Mouse (Mus musculus) brown adipose tissue, adult 24 weeks (tissue): ENCODE measurements at regions not wholly inside any gene's neighbourhood (a gene's known extent, or its start where the extent isn't known, plus 50 kb on each side); places are given as distances from the start of the nearest gene placed in this dataset.

ENCODE experiments used
- H3K27ac ChIP-seq: fragments of 200-500 bp; replicated peaks from 2 replicates; pipeline ENCODE4 v1.5.1; 2012; ENCODE audit warnings: low read depth, mild to moderate bottlenecking, low read length
- H3K4me1 ChIP-seq: fragments of 200-500 bp; 2 replicates; pipeline ENCODE4 v1.6.1; 2012; ENCODE audit warnings: low read length, mixed read lengths; ENCODE audit not compliant: control insufficient read depth, insufficient read depth, insufficient read length
- H3K4me3 ChIP-seq: fragments of 200-500 bp; 2 replicates; pipeline ENCODE4 v1.5.1; 2012; ENCODE audit warnings: low read depth, mild to moderate bottlenecking, low read length, moderate library complexity; ENCODE audit not compliant: insufficient read depth

- H3K4me3 ChIP-seq: no peak overlapping the region
- H3K4me1 ChIP-seq: 0 out of 2 replicates have a peak, but pooled peaks cover under 1% of the 10 kb centered on the region
- no peak overlapping the region for H3K27ac ChIP-seq
Measured at GRCm38 (mm10) chr8:93729124-93729930, 80.4 kb upstream of the Gnao1 start.

- H3K4me3 ChIP-seq: no peak overlapping the region
- H3K4me1 ChIP-seq: peaks cover 13% of the 10 kb centered on the region; the same call in 1 of the 2 replicates
- no peak overlapping the region for H3K27ac ChIP-seq
Measured at GRCm38 (mm10) chr8:93730738-93731700, 78.7 kb upstream of the Gnao1 start.

GRCm38 (mm10) chr8:93734818-93735217 lies 74.9 kb upstream of the Gnao1 start:
- Histone ChIP-seq H3K4me3 (no peak overlapping the region), H3K27ac (no peak overlapping the region), H3K4me1 (peaks cover 13% of the 10 kb centered on the region; the same call in 1 of the 2 replicates)

GRCm38 (mm10) chr8:93740281-93740680 lies 69.5 kb upstream of the Gnao1 start:
- Histone ChIP-seq H3K4me1 (peaks cover 6% of the 10 kb centered on the region; the same call in 1 of the 2 replicates), H3K27ac (no peak overlapping the region), H3K4me3 (no peak overlapping the region)

- H3K27ac ChIP-seq: no peak overlapping the region
- H3K4me3 ChIP-seq: no peak overlapping the region
- no peaks in the 10 kb centered on the region for H3K4me1 ChIP-seq
Measured at GRCm38 (mm10) chr8:93748720-93749119, 61.0 kb upstream of the Gnao1 start.

- Histone ChIP-seq H3K4me1 (no peaks in the 10 kb centered on the region), H3K27ac (no peak overlapping the region)
Measured at GRCm38 (mm10) chr8:93750921-93751320, 58.8 kb upstream of the Gnao1 start.

GRCm38 (mm10) chr8:93755981-93756380 lies 53.8 kb upstream of the Gnao1 start:
- no peak overlapping the region for H3K4me3 ChIP-seq
- H3K27ac ChIP-seq: no peak overlapping the region
- no peaks in the 10 kb centered on the region for H3K4me1 ChIP-seq

More at GRCm38 (mm10) chr8:93750921-93751320, 58.8 kb upstream of the Gnao1 start:
- H3K4me3 ChIP-seq: no peak overlapping the region
